Mouse (Mus musculus) embryo, embryonic 11 days (tissue): ENCODE results near the gene Trim44.

Experiments
- DNase-seq: peaks from one replicate; pipeline ENCODE4 v3.0.0-alpha.2; 2015

Trim44 gene

DNA sequence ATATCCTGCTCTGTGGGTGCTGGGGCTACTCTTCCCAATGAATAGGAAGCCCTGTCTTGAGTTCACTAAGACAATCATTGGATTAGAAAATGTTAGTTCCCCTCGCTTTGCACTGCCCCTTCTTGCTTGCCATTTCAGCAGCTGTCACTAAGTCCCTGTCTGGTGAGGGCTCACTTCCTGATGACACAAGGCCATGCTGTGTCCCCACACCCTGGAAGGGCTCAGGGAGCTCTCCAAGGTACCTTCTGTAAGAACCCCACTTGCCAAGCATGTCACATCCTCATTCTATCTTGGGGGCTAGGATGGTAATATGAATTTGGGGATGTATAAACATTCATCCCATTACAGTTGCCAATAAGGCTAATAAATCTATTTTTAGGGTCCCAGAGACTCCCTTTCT, 129.7 kb downstream of the Trim44 start:
- peak; percentile 62 for DNase-seq

DNA sequence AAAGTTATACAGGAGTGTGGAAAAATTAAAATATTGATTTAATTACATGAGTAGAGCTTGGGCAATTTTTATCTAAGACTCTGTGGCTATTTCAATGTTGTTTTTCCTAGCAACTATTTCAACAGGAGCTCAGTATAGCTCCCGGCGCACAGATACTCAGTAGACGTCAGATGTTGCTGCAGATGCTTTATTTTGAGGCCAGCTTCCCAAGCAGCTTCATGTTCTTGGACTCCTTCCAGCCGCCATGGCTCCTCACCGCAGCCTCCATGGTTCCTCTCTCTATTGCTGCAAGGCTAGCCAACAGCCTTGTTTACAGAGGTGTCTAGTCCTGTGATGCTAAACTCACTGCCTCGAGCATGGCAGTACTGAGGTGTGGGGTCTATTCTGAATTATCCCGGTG, 134.3 kb downstream of the Trim44 start:
- DNase-seq: no peak

DNA sequence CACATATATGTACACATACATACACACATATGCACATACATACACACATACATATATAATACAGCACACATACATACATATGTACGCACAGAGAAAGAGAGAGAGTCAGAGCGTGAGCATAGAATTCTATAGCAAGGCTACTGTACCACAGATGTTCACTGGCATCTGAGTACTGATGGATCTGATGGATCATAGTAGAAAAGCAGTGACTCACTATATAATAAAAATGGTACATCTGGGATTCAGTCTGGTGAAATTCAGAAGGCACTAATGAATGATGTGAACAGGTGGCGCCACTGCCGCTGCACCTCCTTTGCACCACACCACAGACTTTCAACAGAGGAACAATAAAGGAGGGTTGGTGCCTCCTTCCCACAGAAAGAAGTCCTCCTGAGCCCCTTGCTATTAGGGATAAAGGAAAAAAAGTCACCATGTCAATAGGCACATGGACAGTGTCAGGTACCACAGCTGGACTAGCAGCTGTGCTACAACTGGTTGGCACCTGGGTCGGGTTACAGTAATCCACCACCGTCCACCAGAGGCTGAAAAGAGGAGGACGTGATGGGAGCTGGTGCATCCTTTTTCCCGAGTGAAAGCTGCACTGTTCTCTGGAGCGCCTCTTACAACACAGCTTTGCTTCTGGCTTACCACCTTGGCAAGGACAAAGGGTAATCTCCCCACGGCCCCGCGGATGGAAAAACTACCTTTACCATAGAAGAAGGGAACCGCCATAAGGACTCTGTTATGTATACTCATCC, 139.9 kb downstream of the Trim44 start:
- no peak for DNase-seq

- no peak for DNase-seq
Measured at GRCm38 (mm10) chr2:102266911-102267310, 140.7 kb downstream of the Trim44 start.

DNA sequence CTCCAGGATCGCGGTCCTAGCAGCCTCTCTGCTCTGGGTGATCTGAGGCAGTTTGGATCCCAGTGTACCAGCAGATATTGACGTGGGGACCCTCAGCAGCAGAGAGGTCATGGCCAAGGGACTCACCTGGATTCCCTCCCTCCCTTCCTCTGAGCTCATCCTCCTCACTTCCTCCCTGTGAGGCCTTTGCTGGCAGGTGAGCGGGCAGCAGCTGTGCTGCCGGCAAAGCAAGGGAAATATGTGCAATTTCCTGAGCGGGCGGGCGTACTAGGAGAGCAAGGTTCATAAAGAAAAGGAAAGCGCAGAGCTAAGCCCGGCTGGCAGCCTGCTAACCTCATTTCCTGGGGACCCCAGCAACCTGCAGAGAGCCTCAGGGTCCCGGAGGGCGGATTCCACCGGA, 148.5 kb downstream of the Trim44 start:
- peak; percentile 52 for DNase-seq

GRCm38 (mm10) chr2:102258682-102259081, 148.9 kb downstream of the Trim44 start:
- no peak for DNase-seq

DNA sequence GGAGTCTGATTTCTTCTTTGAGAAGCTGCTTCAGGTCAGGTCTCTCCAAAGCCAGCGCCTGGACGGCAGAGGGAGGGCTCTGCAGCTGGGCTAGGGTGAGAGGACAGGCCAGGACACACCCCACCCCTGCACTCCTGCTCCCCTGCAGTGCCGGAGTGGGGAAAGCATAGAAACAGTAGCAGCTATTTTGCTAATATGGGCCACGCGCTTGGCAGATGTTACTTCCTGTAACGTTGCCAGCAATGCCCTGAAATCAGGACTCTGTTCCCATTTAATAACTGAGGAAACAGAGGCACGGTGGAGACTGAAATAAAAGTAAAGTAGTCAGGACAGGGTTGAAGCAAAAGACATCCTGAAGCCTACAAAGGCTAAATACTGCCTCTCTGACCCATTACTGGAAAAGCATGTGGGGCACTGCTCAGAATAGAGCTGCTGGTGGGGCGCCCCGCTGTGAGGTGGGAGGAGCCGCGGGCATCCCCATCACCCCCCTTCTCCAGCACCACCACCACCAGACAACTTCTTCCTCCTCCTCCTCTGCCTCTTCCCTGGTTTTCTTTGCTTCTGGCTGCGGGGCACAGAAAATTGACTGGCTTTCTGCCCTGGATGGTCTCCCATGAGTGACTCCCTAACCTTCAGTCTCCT, 149.5 kb downstream of the Trim44 start:
- DNase-seq: peak; percentile 41

GRCm38 (mm10) chr2:102256591-102257335, 150.9 kb downstream of the Trim44 start:
- DNase-seq: no peak

GRCm38 (mm10) chr2:102256100-102256499, 151.5 kb downstream of the Trim44 start:
- DNase-seq: no peak

GRCm38 (mm10) chr2:102253204-102253603, 154.4 kb downstream of the Trim44 start:
- DNase-seq: no peak

GRCm38 (mm10) chr2:102252651-102253050, 155.0 kb downstream of the Trim44 start:
- no peak for DNase-seq
